Mouse (Mus musculus) left cerebral cortex, adult 6 months (tissue): ENCODE data around the gene BC147527. TPM values are rescaled to one million over a fixed set of nuclear protein-coding genes. Genes with fewer than 3 reads are reported as not detected.

ENCODE experiments used
- long read RNA-seq, 2 experiments: library from polyadenylated mRNA; unstranded; transcript quantifications; one replicate each; pipeline ENCODE4 v2.0.0; 2019 to 2020
- polyA plus RNA-seq: library from polyadenylated mRNA; unstranded; fragments of <200 nt; fragmentation: Nextera tagmentation; gene quantifications from 2 replicates; pipeline ENCODE4 v1.2.3, GENCODE M21; 2021

BC147527 gene
- 0.15 TPM in 1 of 2 replicates, not detected in the other for polyA plus RNA-seq
- long read RNA-seq, experiment 1 = 0 reads
- long read RNA-seq, experiment 2 = 0 reads

DNA sequence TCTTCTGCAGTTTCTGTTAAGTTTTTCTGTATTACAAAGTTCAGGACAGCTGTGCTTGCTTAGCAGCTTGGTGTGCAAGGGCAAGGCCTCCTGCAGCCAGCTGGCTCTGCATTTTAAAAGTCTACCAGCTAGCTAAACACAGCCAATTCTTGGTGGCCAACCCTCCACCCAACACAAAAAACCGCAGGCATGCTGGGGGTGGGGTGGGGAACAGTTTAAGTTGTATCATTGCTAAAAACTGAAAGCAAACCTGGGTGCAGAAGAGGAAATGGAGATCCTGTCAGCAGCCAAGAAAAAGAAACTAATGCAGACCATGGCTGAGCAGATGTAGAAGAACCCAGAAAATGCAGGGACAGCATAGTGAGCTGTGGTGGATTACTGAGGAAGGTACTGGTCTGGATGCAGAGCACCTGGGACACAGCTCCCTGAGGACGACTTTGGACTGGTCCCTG lies at the start of gene BC147527:
Gene BC147527 (plus strand): TSS at position 402 of the 452 bp plus-strand sequence.

GRCm38 (mm10) chr13:120262870-120263269 lies 37.3 kb upstream of the BC147527 start, which contains the start of gene AF067061:
Gene AF067061, plus strand, starts transcription at chr13:120263114.

GRCm38 (mm10) chr13:120316578-120316977 lies 16.4 kb downstream of the BC147527 start, which contains the start of gene Tcstv3:
Gene Tcstv3, plus strand, starts transcription at chr13:120316878.

Other genes starting within 250 kb of the BC147527 start
- not detected in 2 replicates for gene Gm21188, start 248.2 kb upstream of the BC147527 start, polyA plus RNA-seq
- not detected in 2 replicates for gene Gm20767, start 160.1 kb upstream of the BC147527 start, polyA plus RNA-seq
- not detected in 2 replicates for gene Gm21818, start 128.0 kb upstream of the BC147527 start, polyA plus RNA-seq
- not detected in 2 replicates for gene Gm21762, start 84.4 kb upstream of the BC147527 start, polyA plus RNA-seq
- not detected in 2 replicates for gene Gm21731, start 61.3 kb upstream of the BC147527 start, polyA plus RNA-seq
- not detected in 2 replicates for gene AF067061, start 37.3 kb upstream of the BC147527 start, polyA plus RNA-seq
- not detected in 2 replicates for gene Tcstv3, start 16.5 kb downstream of the BC147527 start, polyA plus RNA-seq